In the genomic region with DNA sequence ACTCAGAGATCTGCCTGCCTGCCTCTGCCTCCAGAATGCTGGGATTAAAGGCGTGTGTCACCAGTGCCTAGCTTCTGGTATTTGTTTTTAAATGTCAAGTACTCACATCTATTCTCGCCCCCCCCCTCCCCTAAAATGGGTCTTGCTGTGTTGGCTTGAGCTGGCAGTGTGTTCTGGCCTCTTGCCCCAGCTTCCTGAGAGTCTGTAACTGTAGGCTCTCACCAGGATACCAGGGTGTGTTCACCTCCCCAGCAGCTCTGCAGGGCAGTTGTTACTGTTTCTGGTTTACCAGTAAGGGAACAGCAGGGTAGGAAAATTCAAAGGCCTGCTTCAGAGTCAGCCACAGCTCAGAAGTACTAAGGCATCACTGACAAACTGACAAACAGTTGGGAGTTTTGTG, we compare ENCODE assay signal across 14 mouse cellular contexts. TPM values are rescaled to one million over a fixed set of nuclear protein-coding genes. Genes with fewer than 3 reads are reported as not detected.
A peak's percentile ranks its signal among the peaks of the same experiment; 100 is the strongest.
DNase-seq lines count a peak whose midpoint lies in the region; ATAC-seq and TF ChIP-seq lines count a peak whose summit lies in the region.
"Had no signal": no experiment of that assay in that cellular context is flagged by ENCODE, and none has a peak within 500 bp of the region (broad histone marks: within the 10 kb centered on the region; RNA-seq: fewer than 3 reads in every experiment).

No protein-coding gene starts in this region.

- no peaks in the 10 kb centered on the region for H3K4me1 ChIP-seq in heart, embryonic 11.5 days (ENCODE audit: control insufficient read depth, insufficient read depth, low read length)

- H3K4me3 ChIP-seq in heart, embryonic 11.5 days (ENCODE audit: low read depth, low read length): no peak overlapping the region
- H3K4me3 ChIP-seq: left cerebral cortex, adult 2 months; liver, embryonic 12.5 days had no signal

- no peaks in the 10 kb centered on the region for H3K9me3 ChIP-seq in heart, embryonic 11.5 days (replicated peaks; ENCODE audit: control insufficient read depth, low read length)
- H3K9me3 ChIP-seq: liver, embryonic 12.5 days had no signal

- WGBS in heart, embryonic 11.5 days (ENCODE audit: insufficient replicate concordance): 35% methylated on average over 2 of the region's 2 CpGs

- no peak overlapping the region for H3K9ac ChIP-seq in heart, embryonic 11.5 days (ENCODE audit: low read depth, low read length)
- H3K9ac ChIP-seq: liver, embryonic 12.5 days had no signal

- ATAC-seq in heart, embryonic 11.5 days (replicated peaks; ENCODE audit: insufficient number of reproducible peaks, low FRiP score, low TSS enrichment): no peak
- no peak for ATAC-seq in monocyte, adult 5-6 weeks (replicated peaks; ENCODE audit: insufficient number of reproducible peaks, low FRiP score, low TSS enrichment, poor library complexity, severe bottlenecking)
- ATAC-seq: liver, embryonic 12.5 days had no signal

- H3K27ac ChIP-seq in heart, embryonic 11.5 days (ENCODE audit: low read depth, low read length): no peak overlapping the region
- H3K27ac ChIP-seq: left cerebral cortex, adult 2 months; liver, embryonic 12.5 days had no signal

- TF ChIP-seq POLR2A in brain, embryonic 14.5 days (IDR thresholded peaks at IDR 0.05; ENCODE audit: borderline replicate concordance, extremely low read depth, insufficient read depth, insufficient read length, poor library complexity, severe bottlenecking): no peak

- H3K36me3 ChIP-seq in heart, embryonic 11.5 days (ENCODE audit: control insufficient read depth, insufficient read depth, low read length): no peaks in the 10 kb centered on the region
- H3K36me3 ChIP-seq: liver, embryonic 12.5 days had no signal

- H3K4me2 ChIP-seq in heart, embryonic 11.5 days: no peak overlapping the region
- H3K4me2 ChIP-seq: liver, embryonic 12.5 days had no signal

- DNase-seq in heart, postnatal 4 days: peak; percentile 59
- DNase-seq in 3T3-L1 (ENCODE audit: low read depth, low spot score) (peak; percentile 35), 416B (ENCODE audit: low read depth) (peak; percentile 59)
- DNase-seq in brain, embryonic 14.5 days (ENCODE audit: low read depth): peak; percentile 42
- DNase-seq in cerebellum, postnatal 36 days: no peak
- no peak for DNase-seq in frontal cortex, postnatal 25 days (ENCODE audit: low spot score in 2 of 2)
- DNase-seq: kidney, adult 8-10 months had no signal

- TF ChIP-seq CTCF in brain, embryonic 14.5 days (IDR thresholded peaks at IDR 0.05; ENCODE audit: borderline replicate concordance, extremely low read depth, insufficient read depth, insufficient read length): no peak

- H3K27me3 ChIP-seq in heart, embryonic 11.5 days (ENCODE audit: control insufficient read depth, insufficient read depth, low read length): peaks cover 2% of the 10 kb centered on the region; the same call in 1 of the 2 replicates

RNA-seq across cellular contexts. Expression of a gene that starts 33.5 kb away (rescaled TPM):
- 1 to 10 TPM; 1.1 to 1.9 TPM for total RNA-seq in heart, postnatal 4 days (2021)
- 0.82 TPM in 1 of 2 replicates, not detected in the other for polyA plus RNA-seq in heart, embryonic 11.5 days (2014; fragmentation: Nextera tagmentation; extraction: Ambion mirVana)
- polyA plus RNA-seq in brain, embryonic 14.5 days (2012; rRNA removed): 0.35 and 0.53 TPM in 2 replicates
- 0.11 TPM in 1 of 3 replicates, not detected in the others for total RNA-seq in monocyte, adult 5-6 weeks (2017)
- total RNA-seq: MEL had no signal
- polyA plus RNA-seq: liver, embryonic 12.5 days had no signal

RNA-seq across cellular contexts. Expression of a gene that starts 37.5 kb away (rescaled TPM):
- total RNA-seq in heart, postnatal 4 days (2021): not detected
- not detected in 2 replicates for polyA plus RNA-seq in heart, embryonic 11.5 days (2014; fragmentation: Nextera tagmentation; extraction: Ambion mirVana)
- 0.83 and 1.7 TPM in 2 replicates for polyA plus RNA-seq in brain, embryonic 14.5 days (2012; rRNA removed)
- 2.5 TPM in 1 of 3 replicates, not detected in the others for total RNA-seq in monocyte, adult 5-6 weeks (2017)
- total RNA-seq: heart, postnatal 25 days; left cerebral cortex, adult 2 months; MEL; neutrophil, adult 5-6 weeks had no signal
- polyA plus RNA-seq: liver, embryonic 12.5 days had no signal

RNA-seq across cellular contexts. Expression of a gene that starts 58.9 kb away (rescaled TPM):
- total RNA-seq in heart, postnatal 4 days (2021): 10 to 100 TPM; 12.5 to 14.3 TPM
- polyA plus RNA-seq in heart, embryonic 11.5 days (2014; fragmentation: Nextera tagmentation; extraction: Ambion mirVana): 4.4 and 5.9 TPM in 2 replicates
- 25.9 and 33.4 TPM in 2 replicates for polyA plus RNA-seq in brain, embryonic 14.5 days (2012; rRNA removed)
- total RNA-seq in monocyte, adult 5-6 weeks (2017): 3.3 to 4.7 TPM (median 4.3 TPM) in 3 replicates

RNA-seq across cellular contexts. Expression of a gene that starts 59.2 kb away (rescaled TPM):
- 10 to 100 TPM; 20.2 to 22.4 TPM for total RNA-seq in heart, postnatal 4 days (2021)
- 26.3 and 27.2 TPM in 2 replicates for polyA plus RNA-seq in heart, embryonic 11.5 days (2014; fragmentation: Nextera tagmentation; extraction: Ambion mirVana)
- 39.3 and 54.8 TPM in 2 replicates for polyA plus RNA-seq in brain, embryonic 14.5 days (2012; rRNA removed)
- 19.0 to 30.5 TPM (median 26.8 TPM) in 3 replicates for total RNA-seq in monocyte, adult 5-6 weeks (2017)

Comparison
In these comparisons a context has a peak if more than half of its experiments do, and no peak if none do; other contexts are left out.
1. DNase-seq: peak in heart, postnatal 4 days (single experiment), 3T3-L1 (single experiment), 416B (single experiment) and brain, embryonic 14.5 days (single experiment); none in cerebellum, postnatal 36 days (0 of 2) and frontal cortex, postnatal 25 days (0 of 2).